Mouse (Mus musculus): Measurements from ENCODE around the gene Efhd2. TPM values are rescaled to one million over a fixed set of nuclear protein-coding genes. Genes with fewer than 3 reads are reported as not detected.
A peak's percentile ranks its signal among the peaks of the same experiment; 100 is the strongest.

Gene Efhd2
- polyA plus RNA-seq, 1 experiment from 2014 or later: 58.7 TPM

DNA sequence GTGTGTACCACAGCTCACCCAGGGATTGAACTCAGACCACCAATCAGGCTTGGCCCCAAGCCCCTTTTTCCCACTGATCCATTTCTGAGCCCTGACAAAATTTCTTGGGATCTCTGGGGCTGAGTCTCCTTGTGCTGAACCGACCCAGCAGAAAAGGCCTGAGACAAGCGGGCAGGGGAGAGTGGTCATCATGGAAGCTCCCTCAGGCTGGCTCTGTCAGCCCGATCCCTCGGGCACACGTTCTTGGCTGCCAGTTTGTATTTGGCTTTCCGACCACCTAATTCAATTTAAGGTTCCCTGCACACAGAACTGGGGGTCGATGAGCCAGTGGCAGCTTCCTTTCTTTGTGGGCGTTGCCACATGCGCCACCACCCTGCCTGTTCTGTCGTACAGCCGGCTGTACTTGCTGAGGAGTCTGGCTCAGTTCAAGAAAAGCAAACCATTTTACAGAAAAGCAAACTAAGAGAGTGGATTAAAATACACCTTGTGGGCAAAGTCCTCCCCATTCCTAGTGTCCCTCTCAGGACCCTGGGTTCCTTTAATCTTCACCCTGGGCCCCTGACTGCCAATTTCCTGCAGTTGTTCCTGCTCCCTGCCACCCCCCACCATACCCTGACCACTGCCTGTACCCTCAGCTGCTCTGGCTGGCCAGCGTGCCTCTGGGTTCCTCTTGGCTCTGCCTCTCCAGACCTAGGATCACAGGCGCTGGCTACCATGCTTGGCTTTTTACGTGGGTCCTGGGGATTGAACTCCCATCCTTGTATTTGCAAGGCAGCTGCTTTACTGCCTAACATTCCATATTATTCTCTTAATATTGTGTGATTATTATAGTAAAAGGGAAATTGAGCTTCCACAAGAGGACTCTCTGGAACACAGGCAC lies 57.7 kb downstream of the Efhd2 start:
- ATAC-seq (ENCODE audit: low FRiP score, low read depth): no peak
- peaks cover 11% of the 10 kb centered on the region; the same call in 1 of the 2 replicates for H3K4me1 ChIP-seq
- no peak overlapping the region for H3K4me2 ChIP-seq (replicated peaks)
- H3K9me3 ChIP-seq: no peaks in the 10 kb centered on the region
- H3K4me3 ChIP-seq: no peak overlapping the region
- no peaks in the 10 kb centered on the region for H3K27me3 ChIP-seq
- 69% methylated on average over 14 of the region's 14 CpGs for WGBS
- H3K36me3 ChIP-seq: peaks cover 38% of the 10 kb centered on the region
- no peak overlapping the region for H3K27ac ChIP-seq
- H3K9ac ChIP-seq: peak overlapping the region; percentile 4; the same call in 1 of the 2 replicates

DNA sequence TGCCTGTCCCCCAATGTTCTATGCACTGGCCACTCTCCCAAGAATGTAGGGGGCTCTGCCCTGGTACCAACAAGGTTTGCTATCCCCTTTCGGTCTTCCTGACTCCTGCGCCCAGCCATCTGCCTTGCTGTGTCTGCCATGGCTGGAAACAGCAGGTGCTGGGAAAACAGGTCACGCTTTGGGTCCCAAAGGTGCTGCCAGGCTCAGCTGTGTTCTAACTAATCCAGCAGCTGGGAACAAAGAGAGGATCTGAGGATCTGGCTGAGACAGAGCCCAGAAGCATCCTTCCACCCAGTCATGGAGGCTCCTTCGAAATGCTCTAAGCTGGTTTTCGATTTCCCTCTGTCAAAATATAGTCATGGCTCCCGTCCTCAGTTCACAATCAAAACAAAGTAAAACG lies 58.5 kb downstream of the Efhd2 start:
- 88% methylated on average over 7 of the region's 7 CpGs for WGBS
- H3K4me3 ChIP-seq: no peak overlapping the region
- peaks cover 45% of the 10 kb centered on the region for H3K36me3 ChIP-seq
- H3K27ac ChIP-seq: no peak overlapping the region
- peaks cover 11% of the 10 kb centered on the region; the same call in 1 of the 2 replicates for H3K4me1 ChIP-seq
- no peak overlapping the region for H3K4me2 ChIP-seq (replicated peaks)
- H3K9ac ChIP-seq: no peak overlapping the region
- no peak for ATAC-seq (ENCODE audit: low FRiP score, low read depth)
- no peaks in the 10 kb centered on the region for H3K27me3 ChIP-seq
- H3K9me3 ChIP-seq: no peaks in the 10 kb centered on the region

DNA sequence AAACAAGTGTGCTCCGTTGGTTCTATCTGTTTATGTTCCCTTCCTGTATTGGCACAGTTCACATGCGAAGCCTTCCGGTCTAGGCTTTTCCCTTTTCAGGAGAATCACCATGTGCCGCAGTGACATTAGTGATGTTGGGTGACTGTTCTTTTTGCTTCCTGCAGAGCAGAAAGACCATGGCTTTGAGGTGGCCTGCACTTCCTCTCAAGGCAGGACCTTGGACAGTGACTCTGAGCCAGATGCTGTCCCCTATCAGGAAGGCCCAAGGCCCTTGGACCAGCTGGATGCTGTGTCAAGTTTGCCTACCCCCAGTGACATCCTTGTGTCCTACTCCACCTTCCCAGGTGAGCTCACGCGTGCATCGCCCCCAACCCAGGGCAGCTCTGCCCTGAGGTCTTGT lies 63.3 kb downstream of the Efhd2 start:
- Histone ChIP-seq H3K9me3 (no peaks in the 10 kb centered on the region), H3K9ac (no peak overlapping the region), H3K4me2 (replicated peaks) (no peak overlapping the region), H3K27me3 (no peaks in the 10 kb centered on the region), H3K4me1 (no peaks in the 10 kb centered on the region), H3K36me3 (peaks cover 92% of the 10 kb centered on the region), H3K27ac (no peak overlapping the region), H3K4me3 (no peak overlapping the region)
- WGBS: 94% methylated on average over 7 of the region's 7 CpGs
- no peak for ATAC-seq (ENCODE audit: low FRiP score, low read depth)

DNA sequence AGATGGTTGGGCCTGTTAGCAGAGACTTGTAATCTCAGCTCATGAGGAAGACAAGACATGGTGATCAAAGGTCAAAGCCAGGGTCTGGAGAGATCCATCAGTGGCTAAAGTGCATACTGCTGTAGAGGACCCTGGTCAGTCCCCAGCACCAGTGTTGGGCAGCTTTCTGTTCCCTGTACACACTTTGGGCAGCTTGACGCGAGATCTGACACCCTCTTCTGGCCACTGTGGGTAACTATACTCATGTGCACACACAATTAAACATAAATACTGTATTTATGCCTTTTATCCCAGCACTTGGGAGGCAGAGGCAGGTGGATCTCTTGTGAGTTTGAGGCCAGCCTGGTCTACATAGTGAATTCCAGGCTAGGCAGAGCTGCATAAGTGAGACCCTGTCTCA lies 63.7 kb downstream of the Efhd2 start:
- Histone ChIP-seq H3K36me3 (peaks cover 96% of the 10 kb centered on the region), H3K9ac (no peak overlapping the region), H3K4me1 (no peaks in the 10 kb centered on the region), H3K27ac (no peak overlapping the region), H3K4me3 (no peak overlapping the region), H3K4me2 (replicated peaks) (no peak overlapping the region), H3K9me3 (no peaks in the 10 kb centered on the region), H3K27me3 (no peaks in the 10 kb centered on the region)
- WGBS: 91% methylated on average over 2 of the region's 2 CpGs
- no peak for ATAC-seq (ENCODE audit: low FRiP score, low read depth)

DNA sequence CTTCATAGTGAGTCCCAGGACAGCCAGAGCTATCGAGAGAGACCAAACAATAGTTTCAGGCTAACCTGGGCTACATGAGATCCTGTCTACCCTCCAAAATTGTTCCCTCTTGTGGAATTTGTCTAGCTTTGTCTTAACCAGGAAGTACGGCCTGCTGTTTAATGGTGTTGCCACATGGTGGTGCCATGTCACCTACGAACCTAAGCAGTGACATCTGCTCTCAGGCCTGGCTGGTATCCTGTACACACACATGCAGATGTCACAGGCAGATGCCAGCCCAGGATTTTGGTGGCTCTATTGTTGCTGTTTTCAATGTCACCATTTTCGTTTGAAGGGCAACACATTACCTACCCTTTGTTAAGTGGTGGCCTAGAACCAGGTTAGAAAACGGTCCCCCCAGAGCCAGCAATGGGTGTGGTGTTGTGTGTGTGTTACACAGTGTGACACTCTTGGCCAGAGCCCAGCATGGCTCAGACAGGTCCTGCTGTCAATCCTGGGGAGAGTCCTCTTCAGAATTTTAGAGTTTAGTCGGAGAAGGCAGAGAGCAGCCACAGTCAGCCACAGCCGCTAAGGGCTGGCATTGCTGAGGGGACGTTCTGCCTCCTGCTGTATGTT lies 64.8 kb downstream of the Efhd2 start:
- no peak overlapping the region for H3K27ac ChIP-seq
- peaks cover 98% of the 10 kb centered on the region for H3K36me3 ChIP-seq
- H3K27me3 ChIP-seq: no peaks in the 10 kb centered on the region
- H3K4me2 ChIP-seq (replicated peaks): no peak overlapping the region
- no peaks in the 10 kb centered on the region for H3K4me1 ChIP-seq
- no peak overlapping the region for H3K9ac ChIP-seq
- 80% methylated on average over 8 of the region's 8 CpGs for WGBS
- no peak overlapping the region for H3K4me3 ChIP-seq
- no peak for ATAC-seq (ENCODE audit: low FRiP score, low read depth)
- no peaks in the 10 kb centered on the region for H3K9me3 ChIP-seq

Other genes with a start within 250 kb of the Efhd2 start
- 7.9 and 8.7 TPM in 2 replicates for gene Plekhm2, start 210.0 kb downstream of the Efhd2 start, polyA plus RNA-seq (2015; fragmentation: Nextera tagmentation; extraction: Ambion mirVana)
- 1.3 TPM in 1 of 2 replicates, not detected in the other for gene Rsc1a1, start 189.3 kb downstream of the Efhd2 start, polyA plus RNA-seq (2015; fragmentation: Nextera tagmentation; extraction: Ambion mirVana)
- 21.8 and 23.4 TPM in 2 replicates for gene Ddi2, start 151.5 kb downstream of the Efhd2 start, polyA plus RNA-seq (2015; fragmentation: Nextera tagmentation; extraction: Ambion mirVana)
- 0.13 TPM in 1 of 2 replicates, not detected in the other for gene Agmat, start 128.2 kb downstream of the Efhd2 start, polyA plus RNA-seq (2015; fragmentation: Nextera tagmentation; extraction: Ambion mirVana)
- 3.4 and 3.6 TPM in 2 replicates for gene Dnajc16, start 84.0 kb downstream of the Efhd2 start, polyA plus RNA-seq (2015; fragmentation: Nextera tagmentation; extraction: Ambion mirVana)
- 17.1 and 17.2 TPM in 2 replicates for gene Casp9, start 81.3 kb downstream of the Efhd2 start, polyA plus RNA-seq (2015; fragmentation: Nextera tagmentation; extraction: Ambion mirVana)
- gene Cela2a, start 48.8 kb downstream of the Efhd2 start, polyA plus RNA-seq (2015; fragmentation: Nextera tagmentation; extraction: Ambion mirVana): 0.20 TPM in 1 of 2 replicates, not detected in the other
- gene Ctrc, start 28.6 kb downstream of the Efhd2 start, polyA plus RNA-seq (2015; fragmentation: Nextera tagmentation; extraction: Ambion mirVana): not detected in 2 replicates
- gene Fhad1, start 140.2 kb upstream of the Efhd2 start, polyA plus RNA-seq (2015; fragmentation: Nextera tagmentation; extraction: Ambion mirVana): 2.4 and 3.7 TPM in 2 replicates
- gene Tmem51, start 209.4 kb upstream of the Efhd2 start, polyA plus RNA-seq (2015; fragmentation: Nextera tagmentation; extraction: Ambion mirVana): 14.2 and 14.5 TPM in 2 replicates